27 mouse cellular contexts compared by ENCODE assay signal in the genomic region with DNA sequence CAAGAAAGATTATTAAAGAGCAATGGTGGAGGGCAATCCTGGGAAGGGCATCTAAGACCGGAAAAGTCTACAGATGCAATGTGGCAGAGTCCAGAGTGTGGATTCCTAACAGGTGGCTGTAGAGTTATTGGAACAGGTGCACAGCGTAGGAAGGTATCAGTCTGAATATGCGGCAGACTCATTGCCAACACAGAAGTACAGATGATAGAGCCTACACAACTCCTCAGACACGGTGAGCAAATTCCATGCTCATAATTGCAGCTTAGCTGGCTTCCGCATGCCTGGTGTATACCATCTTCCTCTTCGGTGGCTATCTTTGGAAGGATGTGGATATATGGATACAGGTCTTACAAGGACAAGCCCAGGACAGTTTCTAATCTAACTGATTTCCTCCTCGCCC.
DNase-seq lines count a peak whose midpoint lies in the region; ATAC-seq and TF ChIP-seq lines count a peak whose summit lies in the region.
"Had no signal": no experiment of that assay in that cellular context is flagged by ENCODE, and none has a peak within 500 bp of the region (broad histone marks: within the 10 kb centered on the region; RNA-seq: fewer than 3 reads in every experiment).

No protein-coding gene starts in this region.

- no peak for DNase-seq in frontal cortex, adult 2 months (ENCODE audit: extremely low spot score in 1 of 2, low spot score in 1 of 2)
- DNase-seq in layer of hippocampus, adult 2 months (ENCODE audit: low spot score in 2 of 2): no peak
- no peak for DNase-seq in layer of hippocampus, adult 8-10 months (ENCODE audit: low spot score in 2 of 2)
- DNase-seq in left cerebral cortex, adult 2 months (ENCODE audit: extremely low spot score in 1 of 2, low spot score in 2 of 2): no peak
- no peak for DNase-seq in left cerebral cortex, postnatal 4 days
- DNase-seq in brain, adult 2 months (ENCODE audit: low read depth, low spot score): peak; percentile 73
- DNase-seq: adrenal gland, adult 8-10 months; adrenal gland, postnatal 14 days; adrenal gland, postnatal 36 days; B cell, adult 2 months; cerebellum, adult 11 months; cerebellum, adult 18-20 months; cerebellum, adult 8-10 months; cerebellum, adult 9-11 months; cerebellum, postnatal 14 days; cerebellum, postnatal 36 days; embryo, embryonic 11 days had no signal

- intact Hi-C loops in left cerebral cortex, adult 2 months (cut with DNase I): loop anchor here (2.0 kb wide), 1 partner anchor 34 kb away; no protein-coding TSS in a partner anchor
- intact Hi-C loops in left cerebral cortex, postnatal 4 days (cut with DNase I): no loop called here

- H3K4me3 ChIP-seq in layer of hippocampus, adult 2 months: no peak overlapping the region
- H3K4me3 ChIP-seq in left cerebral cortex, adult 2 months: no peak overlapping the region
- H3K4me3 ChIP-seq: embryonic facial prominence, embryonic 13.5 days; embryonic facial prominence, embryonic 15.5 days; erythroblast, embryonic 14.5 days; forebrain, embryonic 10.5 days; forebrain, embryonic 12.5 days had no signal

- no peak for TF ChIP-seq CTCF in layer of hippocampus, adult 2 months (conservative IDR thresholded peaks at IDR 0.05)
- no peak for TF ChIP-seq CTCF in left cerebral cortex, adult 2 months (IDR thresholded peaks at IDR 0.05)

- peak overlapping the region; percentile 21; the same call in 1 of the 2 replicates for H3K27ac ChIP-seq in layer of hippocampus, adult 2 months
- peak overlapping the region; percentile 66 for H3K27ac ChIP-seq in left cerebral cortex, adult 2 months
- H3K27ac ChIP-seq: embryonic facial prominence, embryonic 13.5 days; embryonic facial prominence, embryonic 15.5 days; forebrain, embryonic 10.5 days; forebrain, embryonic 12.5 days had no signal

- peak; percentile 38 for ATAC-seq in frontal cortex, adult (ENCODE audit: low TSS enrichment)
- ATAC-seq: activated CD4-positive, CD25-positive, alpha-beta regulatory T cell, adult 4 months; CD4-positive, CD25-positive, alpha-beta regulatory T cell, adult 4 months; forebrain, embryonic 14.5 days; Patski had no signal
